Mouse (Mus musculus) bone marrow, adult 2 months (tissue): ENCODE measurements at regions not wholly inside any gene's neighbourhood (a gene's known extent, or its start where the extent isn't known, plus 50 kb on each side); places are given as distances from the start of the nearest gene placed in this dataset.

Source experiments
- H3K27ac ChIP-seq: fragments of 200-500 bp; 2 replicates; pipeline ENCODE4 v1.5.1; 2012; ENCODE audit warnings: low read depth, mild to moderate bottlenecking, control low read depth, inconsistent platforms, low read length; ENCODE audit not compliant: control insufficient read depth, poor library complexity, insufficient read depth
- H3K4me1 ChIP-seq: fragments of 200-500 bp; 2 replicates; pipeline ENCODE4 v1.6.1; 2011; ENCODE audit warnings: low read length; ENCODE audit not compliant: control insufficient read depth, insufficient read depth
- H3K4me3 ChIP-seq: fragments of 200-500 bp; replicated peaks from 2 replicates; pipeline ENCODE3; 2011; ENCODE audit warnings: mild to moderate bottlenecking, low read depth, low read length, control low read depth; ENCODE audit not compliant: control insufficient read depth
- CTCF ChIP-seq: fragments of 200-500 bp; IDR thresholded peaks from 2 replicates; pipeline ENCODE4 v1.5.1; 2011; ENCODE audit warnings: low read length, control low read depth; ENCODE audit not compliant: control insufficient read depth, insufficient read depth
- POLR2A ChIP-seq: fragments of 200-500 bp; IDR thresholded peaks from 2 replicates; pipeline ENCODE4 v1.6.1; 2011; ENCODE audit warnings: low read depth, mild to moderate bottlenecking, control low read depth, low read length, borderline replicate concordance; ENCODE audit not compliant: control insufficient read depth
- WGBS: fragments of 180-500 bp; shearing (Covaris S2); methylation state at CpG from one replicate; pipeline ENCODE4 v1.1.7; 2018; 5-methylcytosine and 5-hydroxymethylcytosine counted together

DNA sequence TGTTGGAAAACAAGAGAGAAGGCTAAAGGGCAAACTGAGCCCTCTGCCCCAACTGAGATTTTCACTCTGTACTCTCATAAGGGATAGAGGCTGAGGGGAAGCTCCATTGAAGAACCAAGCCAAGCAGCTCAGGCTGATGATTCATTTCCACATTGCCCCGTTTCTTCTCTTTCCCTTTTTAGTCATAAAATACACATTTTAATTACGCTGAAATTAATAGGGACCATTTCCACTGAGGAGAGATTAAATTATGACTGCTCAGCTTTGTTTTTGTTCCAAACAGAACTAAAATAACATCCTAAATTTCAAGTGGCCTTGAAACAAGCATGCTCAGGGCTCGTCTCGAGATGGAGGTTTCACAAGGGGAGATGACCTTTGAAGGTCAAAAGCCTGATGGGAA, 378.7 kb upstream of the Runx1 start:
- H3K27ac ChIP-seq, result no peak overlapping the region
- H3K4me1 ChIP-seq, result peaks cover 5% of the 10 kb centered on the region
- WGBS, result 41% methylated on average over 4 of the region's 4 CpGs
- TF ChIP-seq POLR2A, result no peak
- no peak for TF ChIP-seq CTCF
- H3K4me3 ChIP-seq, result no peak overlapping the region

DNA sequence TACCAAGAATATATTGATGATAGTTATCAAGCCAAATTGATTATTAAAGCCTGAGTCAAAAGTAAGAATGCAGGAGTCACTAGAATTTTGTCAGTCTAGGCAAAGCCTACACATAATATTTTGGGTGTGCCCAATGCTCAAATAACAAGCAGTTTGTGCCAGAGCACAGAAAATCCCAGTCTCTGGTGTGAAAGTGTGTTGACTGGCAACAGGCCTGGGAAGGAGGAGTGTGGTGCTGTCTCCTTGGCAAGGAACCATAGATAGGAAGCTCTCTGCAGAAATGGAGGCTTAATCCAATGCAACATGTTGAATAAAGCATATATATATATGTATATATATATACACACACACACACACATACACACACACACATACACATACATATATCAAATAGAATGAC, 376.6 kb upstream of the Runx1 start:
- TF ChIP-seq CTCF (no peak), POLR2A (no peak)
- H3K4me3 ChIP-seq, result no peak overlapping the region
- H3K27ac ChIP-seq, result no peak overlapping the region
- peaks cover 5% of the 10 kb centered on the region for H3K4me1 ChIP-seq

DNA sequence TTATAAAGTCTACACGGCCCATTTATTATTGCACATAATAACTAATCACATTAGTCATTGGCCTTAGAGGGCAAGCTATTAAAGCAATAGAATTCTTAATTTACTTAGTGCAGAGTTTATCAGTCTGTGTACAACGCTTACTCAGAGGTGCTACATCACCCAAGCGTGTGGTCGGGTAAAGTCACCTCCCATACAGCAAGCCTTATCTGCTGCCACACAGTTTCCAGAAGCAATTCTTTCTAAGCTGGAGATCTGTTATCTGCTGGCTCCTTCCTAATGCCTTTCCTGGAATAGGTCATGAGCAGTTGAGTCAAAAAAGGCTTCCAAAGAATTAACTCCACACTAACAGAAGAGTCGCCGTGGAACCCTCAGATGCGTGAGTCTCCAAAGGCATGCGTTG, 371.4 kb upstream of the Runx1 start:
- WGBS, result 60% methylated on average over 8 of the region's 8 CpGs
- Histone ChIP-seq H3K27ac (no peak overlapping the region), H3K4me1 (no peaks in the 10 kb centered on the region; the same call in none of the 2 replicates), H3K4me3 (no peak overlapping the region)
- no peak for TF ChIP-seq CTCF
- no peak for TF ChIP-seq POLR2A

DNA sequence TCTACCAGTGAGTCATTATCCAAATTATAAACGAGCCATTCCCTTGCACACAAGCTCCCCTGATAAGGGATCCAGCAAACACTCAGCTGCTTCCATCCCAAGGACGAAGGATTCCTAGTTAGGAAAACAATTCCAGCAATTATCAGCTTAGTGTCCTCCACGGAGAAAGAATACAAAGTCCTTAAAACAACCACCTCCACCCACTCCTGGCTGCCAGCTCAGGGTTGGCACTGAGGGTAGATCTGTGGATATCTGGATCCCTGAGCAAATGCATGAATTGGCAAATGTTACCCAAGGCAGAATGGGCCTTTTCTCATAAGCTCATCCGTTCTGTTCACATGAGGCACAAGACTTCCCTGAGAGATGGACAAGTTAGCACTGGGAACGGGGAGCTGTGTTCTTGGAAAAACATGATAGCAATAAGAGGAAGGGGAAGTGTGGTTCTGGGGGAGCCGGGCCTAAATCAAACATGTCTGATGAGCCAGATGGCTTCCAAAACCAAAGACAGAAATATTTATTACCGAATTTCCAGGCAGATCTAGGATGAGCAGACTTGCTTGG, 368.1 kb upstream of the Runx1 start:
- TF ChIP-seq POLR2A (no peak), CTCF (no peak)
- Histone ChIP-seq H3K27ac (no peak overlapping the region), H3K4me3 (no peak overlapping the region), H3K4me1 (peaks cover 4% of the 10 kb centered on the region)
- 60% methylated on average over 7 of the region's 7 CpGs for WGBS

DNA sequence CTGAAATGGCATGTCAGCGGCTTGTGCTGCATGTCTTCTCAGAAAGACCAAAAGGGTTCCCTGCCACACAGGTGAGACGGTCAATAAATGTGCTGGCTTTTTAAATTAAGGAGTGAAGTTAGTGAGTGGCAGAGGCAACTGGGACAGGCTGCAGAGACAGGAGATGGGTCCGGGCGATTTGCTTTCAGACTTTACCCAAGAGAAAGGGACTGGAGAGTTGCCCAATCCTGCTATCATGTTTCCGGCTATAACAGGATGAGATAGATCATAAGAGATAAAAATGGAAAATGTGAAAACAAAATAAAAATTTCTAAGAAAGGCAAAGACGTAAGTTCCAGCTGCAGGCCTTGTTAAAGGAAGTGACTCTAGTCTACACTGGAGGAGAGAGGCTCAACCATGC, 367.3 kb upstream of the Runx1 start:
- 39% methylated on average over 6 of the region's 6 CpGs for WGBS
- Histone ChIP-seq H3K4me1 (peaks cover 4% of the 10 kb centered on the region), H3K27ac (no peak overlapping the region), H3K4me3 (no peak overlapping the region)
- no peak for TF ChIP-seq CTCF
- no peak for TF ChIP-seq POLR2A

DNA sequence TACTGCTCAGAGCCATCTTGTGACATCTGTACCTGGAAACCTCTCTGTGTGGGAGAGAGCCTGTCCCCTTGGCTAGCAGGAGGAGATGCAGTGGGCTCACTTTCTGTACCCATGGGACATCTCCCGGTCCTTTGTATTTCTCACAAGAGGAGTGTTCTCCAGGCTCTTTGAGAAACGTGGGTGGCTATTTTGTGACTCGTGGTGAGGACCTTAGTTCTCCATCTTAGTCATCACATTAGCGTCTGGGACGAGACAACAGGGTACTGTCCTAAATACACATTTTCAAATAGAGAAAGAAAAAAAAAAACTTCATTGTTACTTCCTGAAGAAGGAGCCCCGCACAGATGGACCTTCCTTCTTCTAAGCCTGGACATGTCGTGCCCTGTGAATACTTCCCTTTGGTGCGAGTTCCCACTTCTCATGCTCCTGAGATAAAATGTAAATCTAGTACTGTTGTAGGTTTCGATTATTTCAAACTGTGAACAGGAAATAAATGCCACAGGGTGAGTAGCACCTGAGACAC, 366.8 kb upstream of the Runx1 start:
- TF ChIP-seq POLR2A (no peak), CTCF (no peak)
- 24% methylated on average over 9 of the region's 9 CpGs for WGBS
- H3K4me3 ChIP-seq, result no peak overlapping the region
- peaks cover 4% of the 10 kb centered on the region for H3K4me1 ChIP-seq
- no peak overlapping the region for H3K27ac ChIP-seq

DNA sequence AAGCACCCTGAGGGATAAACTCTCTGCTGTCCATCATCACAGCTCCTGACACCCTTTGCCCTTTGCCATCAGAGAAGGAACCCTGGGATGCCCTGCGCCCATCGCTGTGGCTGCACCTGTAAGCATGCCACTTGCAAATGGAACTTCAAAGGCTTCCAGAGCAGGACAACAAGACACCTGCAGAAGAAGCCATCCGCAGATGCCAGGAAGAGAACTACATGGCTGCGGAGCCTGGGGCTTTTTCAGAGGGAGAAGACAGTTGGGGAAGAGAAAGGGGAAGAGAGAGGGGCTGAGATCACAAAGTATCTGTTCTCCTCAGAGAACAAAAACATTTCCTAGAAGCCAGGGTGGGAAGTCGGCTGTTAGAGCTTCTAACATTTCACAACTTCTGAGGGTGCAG, 365.2 kb upstream of the Runx1 start:
- Histone ChIP-seq H3K4me1 (peaks cover 4% of the 10 kb centered on the region), H3K4me3 (no peak overlapping the region), H3K27ac (peak overlapping the region; percentile 16; the same call in 1 of the 2 replicates)
- TF ChIP-seq CTCF (no peak), POLR2A (no peak)
- 26% methylated on average over 5 of the region's 5 CpGs for WGBS

GRCm38 (mm10) chr16:93190301-93190700, 364.4 kb upstream of the Runx1 start:
- H3K27ac ChIP-seq, result no peak overlapping the region
- 74% methylated on average over 3 of the region's 3 CpGs for WGBS
- no peak for TF ChIP-seq CTCF
- TF ChIP-seq POLR2A, result no peak
- H3K4me3 ChIP-seq, result no peak overlapping the region
- H3K4me1 ChIP-seq, result peaks cover 4% of the 10 kb centered on the region

DNA sequence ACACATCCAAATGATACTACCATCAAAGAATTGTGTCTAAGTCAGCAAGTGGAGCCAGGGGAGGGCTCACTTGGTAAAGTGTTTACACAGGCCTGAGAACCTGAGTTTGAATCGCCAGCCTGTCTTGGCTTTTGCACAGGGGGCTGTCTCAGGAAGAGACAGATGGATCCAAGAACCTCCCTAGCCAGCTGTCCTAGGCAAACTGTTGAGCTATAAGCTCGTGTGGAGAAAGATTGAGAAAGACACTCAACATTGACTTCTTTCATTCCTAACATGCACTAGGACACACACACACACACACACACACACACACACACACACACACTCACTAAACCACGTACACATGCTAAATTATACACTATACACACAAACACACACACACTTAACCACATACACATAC, 363.9 kb upstream of the Runx1 start:
- WGBS, result 56% methylated on average over 3 of the region's 3 CpGs
- Histone ChIP-seq H3K4me1 (peaks cover 4% of the 10 kb centered on the region), H3K4me3 (no peak overlapping the region), H3K27ac (no peak overlapping the region)
- TF ChIP-seq CTCF, result no peak
- no peak for TF ChIP-seq POLR2A
